Mouse (Mus musculus): ENCODE measurements around the gene Dedd2.
A peak's percentile ranks its signal among the peaks of the same experiment; 100 is the strongest.

Gene Dedd2

GRCm38 (mm10) chr7:25218705-25219415, 1.6 kb downstream of the Dedd2 start:
- peak; percentile 39 for DNase-seq (ENCODE audit: low spot score)

GRCm38 (mm10) chr7:25217653-25218395, 2.6 kb downstream of the Dedd2 start:
- no peak for DNase-seq (ENCODE audit: low spot score)

GRCm38 (mm10) chr7:25214172-25214571, 6.2 kb downstream of the Dedd2 start:
- DNase-seq (ENCODE audit: low spot score): no peak

- no peak for DNase-seq (ENCODE audit: low spot score)
Observed at GRCm38 (mm10) chr7:25213099-25213498, 7.3 kb downstream of the Dedd2 start.

GRCm38 (mm10) chr7:25210482-25210881, 9.9 kb downstream of the Dedd2 start:
- no peak for DNase-seq (ENCODE audit: low spot score)

GRCm38 (mm10) chr7:25209161-25209622, 11.2 kb downstream of the Dedd2 start:
- no peak for DNase-seq (ENCODE audit: low spot score)

- no peak for DNase-seq (ENCODE audit: low spot score)
Observed at GRCm38 (mm10) chr7:25206094-25206830, 14.2 kb downstream of the Dedd2 start.

- no peak for DNase-seq (ENCODE audit: low spot score)
Observed at GRCm38 (mm10) chr7:25205355-25206093, 14.9 kb downstream of the Dedd2 start.

GRCm38 (mm10) chr7:25203624-25204023, 16.8 kb downstream of the Dedd2 start:
- DNase-seq (ENCODE audit: low spot score): no peak

- DNase-seq (ENCODE audit: low spot score): no peak
Observed at GRCm38 (mm10) chr7:25197384-25198018, 22.9 kb downstream of the Dedd2 start.

GRCm38 (mm10) chr7:25196107-25196506, 24.3 kb downstream of the Dedd2 start:
- no peak for DNase-seq (ENCODE audit: low spot score)

- DNase-seq (ENCODE audit: low spot score): no peak
Observed at GRCm38 (mm10) chr7:25195148-25195547, 25.3 kb downstream of the Dedd2 start.

GRCm38 (mm10) chr7:25192110-25192509, 28.3 kb downstream of the Dedd2 start:
- no peak for DNase-seq (ENCODE audit: low spot score)

- no peak for DNase-seq (ENCODE audit: low spot score)
Observed at GRCm38 (mm10) chr7:25190806-25191205, 29.6 kb downstream of the Dedd2 start.

- peak; percentile 86 for DNase-seq (ENCODE audit: low spot score)
Observed at GRCm38 (mm10) chr7:25187662-25188650, 32.5 kb downstream of the Dedd2 start.

GRCm38 (mm10) chr7:25184091-25184490, 36.3 kb downstream of the Dedd2 start:
- no peak for DNase-seq (ENCODE audit: low spot score)

GRCm38 (mm10) chr7:25181814-25182213, 38.6 kb downstream of the Dedd2 start:
- DNase-seq (ENCODE audit: low spot score): no peak

GRCm38 (mm10) chr7:25181331-25181790, 39.1 kb downstream of the Dedd2 start:
- no peak for DNase-seq (ENCODE audit: low spot score)

- no peak for DNase-seq (ENCODE audit: low spot score)
Observed at GRCm38 (mm10) chr7:25180512-25180911, 39.9 kb downstream of the Dedd2 start.

GRCm38 (mm10) chr7:25179606-25180161, 40.7 kb downstream of the Dedd2 start, which contains the start of gene Pou2f2:
Pou2f2 (minus strand) TSS chr7:25179726.
- DNase-seq (ENCODE audit: low spot score): peak; percentile 38
